Mouse (Mus musculus): ENCODE data around the gene Olfr1307. TPM values are rescaled to one million over a fixed set of nuclear protein-coding genes. Genes with fewer than 3 reads are reported as not detected.

Gene Olfr1307
- under 1 TPM; 0.02 TPM for total RNA-seq (2021)
- long read RNA-seq, experiment 1 = 0 reads
- long read RNA-seq, experiment 2 = 0 reads

GRCm38 (mm10) chr2:111949340-111949739 lies at the start of gene Olfr1307:
Gene Olfr1307, minus strand, starts transcription at chr2:111949440.
- intact Hi-C loops (cut with DNase I) = no loop called here
- no peak for DNase-seq

GRCm38 (mm10) chr2:111990181-111990580 lies 40.9 kb upstream of the Olfr1307 start, which contains the start of gene Olfr1309:
Gene Olfr1309, minus strand, starts transcription at chr2:111990281.
- intact Hi-C loops (cut with DNase I) = no loop called here
- no peak for DNase-seq

GRCm38 (mm10) chr2:111964844-111965243 lies 15.6 kb upstream of the Olfr1307 start, which contains the start of gene Olfr1308:
Gene Olfr1308, minus strand, starts transcription at chr2:111964944.
- no peak for DNase-seq
- intact Hi-C loops (cut with DNase I) = no loop called here

DNA sequence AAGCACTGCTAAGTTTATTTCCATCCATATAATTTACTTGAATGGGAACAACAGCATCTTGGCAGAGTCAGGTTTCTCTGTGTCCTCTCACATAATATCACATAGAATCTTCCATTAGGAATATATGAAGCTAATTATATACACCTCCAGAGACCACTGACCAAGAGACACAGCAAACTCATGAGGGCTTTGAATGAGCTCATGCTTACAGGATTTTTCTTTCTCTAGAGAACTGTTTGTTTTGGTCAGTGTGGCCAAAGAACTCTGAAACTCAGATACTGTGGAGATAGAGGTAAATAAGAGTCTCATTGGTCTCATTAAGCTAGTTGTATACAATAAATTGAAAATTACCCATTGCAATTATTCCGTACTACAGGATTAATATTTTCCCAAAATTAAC lies 33.1 kb downstream of the Olfr1307 start, which contains the start of gene Olfr1306:
Olfr1306 (minus strand) TSS at position 101 of the 400 bp plus-strand sequence.
- DNase-seq = no peak
- intact Hi-C loops (cut with DNase I) = no loop called here

Other genes starting within 250 kb of the Olfr1307 start
- not detected for gene Olfr1301, start 198.4 kb downstream of the Olfr1307 start, total RNA-seq (2021)
- gene Olfr1302, start 172.0 kb downstream of the Olfr1307 start, total RNA-seq (2021) = not detected
- not detected for gene Olfr1303, start 129.1 kb downstream of the Olfr1307 start, total RNA-seq (2021)
- gene Olfr1305, start 72.3 kb downstream of the Olfr1307 start, total RNA-seq (2021) = not detected
- gene Olfr1306, start 33.2 kb downstream of the Olfr1307 start, total RNA-seq (2021) = not detected
- gene Olfr1308, start 15.5 kb upstream of the Olfr1307 start, total RNA-seq (2021) = not detected
- not detected for gene Olfr1309, start 40.8 kb upstream of the Olfr1307 start, total RNA-seq (2021)
- gene Olfr1310, start 63.3 kb upstream of the Olfr1307 start, total RNA-seq (2021) = not detected
- gene Olfr1311, start 75.0 kb upstream of the Olfr1307 start, total RNA-seq (2021) = not detected
- gene Olfr1312, start 100.8 kb upstream of the Olfr1307 start, total RNA-seq (2021) = not detected
- not detected for gene Olfr1313, start 128.4 kb upstream of the Olfr1307 start, total RNA-seq (2021)
- not detected for gene Olfr1314, start 147.3 kb upstream of the Olfr1307 start, total RNA-seq (2021)
- gene Olfr1315-ps1, start 166.0 kb upstream of the Olfr1307 start, total RNA-seq (2021) = not detected
- not detected for gene Olfr1316, start 185.5 kb upstream of the Olfr1307 start, total RNA-seq (2021)
- gene Olfr1317, start 190.9 kb upstream of the Olfr1307 start, total RNA-seq (2021) = not detected
- gene Olfr1318, start 204.8 kb upstream of the Olfr1307 start, total RNA-seq (2021) = not detected

Data from heart, postnatal 14 days (tissue).